Mouse (Mus musculus) intestine, postnatal 0 days (tissue): Measurements from ENCODE around the gene Ggact. TPM values are rescaled to one million over a fixed set of nuclear protein-coding genes. Genes with fewer than 3 reads are reported as not detected.
A peak's percentile ranks its signal among the peaks of the same experiment; 100 is the strongest.

Experiments used
- ATAC-seq: fragments of 200-750 bp; cut with Nextera tagmentation; 2 replicates; pipeline ENCODE4 v1.8.0; 2017; ENCODE audit warnings: mild to moderate bottlenecking, moderate TSS enrichment, moderate library complexity
- H3K27ac ChIP-seq: fragments of 300-500 bp; sonication (generic); 2 replicates; pipeline ENCODE4 v1.5.1; 2014; ENCODE audit warnings: mild to moderate bottlenecking, low read depth, low read length, moderate library complexity
- H3K27me3 ChIP-seq: fragments of 300-500 bp; sonication (generic); replicated peaks from 2 replicates; pipeline ENCODE4 v1.6.1; 2014; ENCODE audit warnings: low read length, mixed read lengths; ENCODE audit not compliant: control insufficient read depth, insufficient read depth
- H3K36me3 ChIP-seq: fragments of 300-500 bp; sonication (generic); 2 replicates; pipeline ENCODE4 v1.6.1; 2014; ENCODE audit warnings: mild to moderate bottlenecking, moderate library complexity; ENCODE audit not compliant: control insufficient read depth, insufficient read depth
- H3K4me1 ChIP-seq: fragments of 300-500 bp; sonication (generic); replicated peaks from 2 replicates; pipeline ENCODE4 v1.6.1; 2014; ENCODE audit warnings: antibody characterized with exemption, low read length, mixed read lengths; ENCODE audit not compliant: control insufficient read depth, insufficient read depth
- H3K4me2 ChIP-seq: fragments of 300-500 bp; sonication (generic); replicated peaks from 2 replicates; pipeline ENCODE4 v1.6.1; 2014; ENCODE audit warnings: low read depth, mild to moderate bottlenecking, moderate library complexity
- H3K4me3 ChIP-seq: fragments of 300-500 bp; sonication (generic); 2 replicates; pipeline ENCODE4 v1.5.1; 2014; ENCODE audit warnings: low read depth, low read length
- H3K9ac ChIP-seq: fragments of 300-500 bp; sonication (generic); 2 replicates; pipeline ENCODE4 v1.6.1; 2014; ENCODE audit warnings: mild to moderate bottlenecking, low read depth, low read length
- H3K9me3 ChIP-seq: fragments of 300-500 bp; sonication (generic); 2 replicates; pipeline ENCODE4 v1.6.1; 2016; ENCODE audit warnings: mixed run types; ENCODE audit not compliant: control insufficient read depth
- CTCF ChIP-seq: sonication (generic); IDR thresholded peaks from 2 replicates; pipeline ENCODE4 v1.5.1; 2016; ENCODE audit warnings: low read depth, mild to moderate bottlenecking, control low read depth, antibody characterized with exemption, moderate library complexity
- WGBS: fragments of 180-500 bp; shearing (Covaris S2); extraction: QIAGEN DNeasy Blood & Tissue Kit; methylation state at CpG from one replicate; pipeline ENCODE4 v1.1.7; 2014; 5-methylcytosine and 5-hydroxymethylcytosine counted together
- polyA plus RNA-seq: library from polyadenylated mRNA; unstranded; fragments of >200 nt; fragmentation: Nextera tagmentation; extraction: Ambion mirVana; gene quantifications from 2 replicates; pipeline ENCODE4 v1.2.1, GENCODE M21; 2015

Ggact gene
- 59.5 and 64.1 TPM in 2 replicates for polyA plus RNA-seq

DNA sequence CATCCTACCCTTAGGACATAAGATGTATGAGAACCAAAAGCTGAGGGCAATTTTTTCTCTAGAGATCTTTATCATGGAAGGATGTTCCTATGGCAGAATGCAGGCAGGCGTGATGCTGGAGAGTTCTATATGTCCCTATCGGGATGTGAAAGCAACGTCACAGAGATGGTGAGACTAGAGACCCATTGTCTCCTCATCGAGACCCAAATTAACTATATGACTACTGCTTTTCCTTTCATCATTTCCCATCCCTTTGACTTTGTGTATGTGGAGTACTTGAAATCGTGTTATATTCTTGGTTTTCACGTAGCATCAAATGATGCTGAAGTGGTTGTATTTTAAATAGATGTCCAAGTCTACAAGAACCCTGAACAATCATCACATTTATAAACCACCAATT, at the start of gene Ggact:
TSS of gene Ggact (minus strand) at position 101 of the 400 bp plus-strand sequence.
- TF ChIP-seq CTCF = no peak
- 77% methylated on average over 6 of the region's 6 CpGs for WGBS

DNA sequence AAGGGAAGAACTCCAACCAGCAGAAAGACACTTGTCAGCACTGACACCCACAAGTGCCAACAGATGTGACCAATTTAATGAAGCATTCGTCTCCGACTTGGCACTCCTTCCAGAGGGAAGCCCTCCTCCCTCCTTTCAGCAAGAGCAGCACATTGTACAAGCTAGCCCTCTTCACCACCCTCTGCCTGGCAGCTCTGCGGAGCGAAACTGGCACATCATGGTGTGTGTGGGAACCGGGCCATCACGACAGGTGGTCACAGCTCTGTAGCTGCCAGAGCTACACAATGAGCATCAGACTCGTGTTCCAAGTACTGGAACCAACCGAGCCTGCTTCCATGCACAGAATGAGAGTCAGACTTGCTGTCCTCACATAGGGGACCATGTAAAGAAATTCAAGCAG, 44.4 kb upstream of the Ggact start:
- H3K9me3 ChIP-seq = no peaks in the 10 kb centered on the region
- no peak for ATAC-seq
- no peak overlapping the region for H3K4me3 ChIP-seq
- no peaks in the 10 kb centered on the region for H3K4me1 ChIP-seq
- no peak overlapping the region for H3K9ac ChIP-seq
- no peak for TF ChIP-seq CTCF
- H3K27ac ChIP-seq = no peak overlapping the region
- peaks cover 7% of the 10 kb centered on the region; the same call in 1 of the 2 replicates for H3K36me3 ChIP-seq
- no peak overlapping the region for H3K4me2 ChIP-seq
- H3K27me3 ChIP-seq = no peaks in the 10 kb centered on the region
- 93% methylated on average over 8 of the region's 8 CpGs for WGBS

More for the DNA sequence above, at the start of gene Ggact:
- peak within 1 kb of the TSS; percentile 65 for H3K4me3 ChIP-seq
- ATAC-seq = no peak
- H3K27me3 ChIP-seq = no peaks in the 10 kb centered on the region
- H3K4me1 ChIP-seq = peaks cover 4% of the 10 kb centered on the region; the same call in 1 of the 2 replicates
- peak within 1 kb of the TSS; percentile 73 for H3K9ac ChIP-seq
- no peaks in the 10 kb centered on the region for H3K9me3 ChIP-seq
- H3K36me3 ChIP-seq = no peaks in the 10 kb centered on the region
- H3K4me2 ChIP-seq = peak within 1 kb of the TSS; percentile 84
- peak within 1 kb of the TSS; percentile 90 for H3K27ac ChIP-seq

DNA sequence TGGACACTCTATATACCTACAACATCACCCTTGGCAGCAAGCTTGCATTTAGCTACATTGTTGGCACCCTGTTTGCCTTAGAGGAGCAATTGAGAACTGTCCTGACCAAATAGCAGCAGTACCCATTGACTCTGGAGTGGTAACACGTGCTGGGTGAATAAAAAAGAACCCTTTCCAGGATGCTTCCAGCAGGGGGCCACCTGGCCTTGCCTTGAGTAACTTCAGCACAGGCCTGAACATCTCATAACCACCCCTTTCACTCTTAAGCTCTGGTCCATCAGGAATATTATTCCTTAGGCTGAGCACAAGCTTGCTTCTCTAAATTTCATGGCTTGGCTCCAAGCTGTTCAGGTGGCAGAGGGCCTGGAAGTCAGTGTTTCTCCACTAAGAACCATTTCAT, 39.8 kb upstream of the Ggact start:
- Histone ChIP-seq H3K27ac (no peak overlapping the region), H3K4me2 (no peak overlapping the region), H3K9me3 (no peaks in the 10 kb centered on the region), H3K36me3 (peaks cover 11% of the 10 kb centered on the region; the same call in 1 of the 2 replicates), H3K27me3 (no peaks in the 10 kb centered on the region), H3K4me3 (no peak overlapping the region), H3K9ac (no peak overlapping the region), H3K4me1 (no peaks in the 10 kb centered on the region)
- 0 out of 2 replicates have a peak, but pooled peaks have one; percentile 16 for ATAC-seq
- 15% methylated on average over 1 of the region's 1 CpGs for WGBS
- TF ChIP-seq CTCF = peak; percentile 84

DNA sequence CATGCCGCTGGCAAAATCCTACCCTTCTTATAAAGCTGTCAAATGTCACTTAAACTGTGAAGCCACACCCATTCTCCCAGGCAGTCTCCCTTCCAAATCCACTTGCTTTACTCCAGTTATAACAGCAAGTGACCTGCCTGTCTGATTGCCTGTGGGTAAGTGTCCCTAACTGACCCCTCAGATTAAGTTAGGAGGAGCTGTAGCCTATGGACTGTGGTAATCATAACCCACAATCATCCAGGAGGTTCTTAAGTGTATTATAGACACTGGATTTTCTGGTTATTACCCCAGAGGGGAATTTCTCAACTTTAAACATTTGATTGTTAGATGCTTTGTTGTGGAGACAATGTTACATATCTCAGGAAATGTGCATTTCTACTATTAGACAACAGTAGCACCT, 39.0 kb upstream of the Ggact start:
- Histone ChIP-seq H3K4me2 (no peak overlapping the region), H3K27me3 (no peaks in the 10 kb centered on the region), H3K4me3 (no peak overlapping the region), H3K9ac (no peak overlapping the region), H3K4me1 (no peaks in the 10 kb centered on the region), H3K9me3 (no peaks in the 10 kb centered on the region), H3K27ac (no peak overlapping the region), H3K36me3 (peaks cover 17% of the 10 kb centered on the region)
- TF ChIP-seq CTCF = no peak
- 96% methylated on average over 1 of the region's 1 CpGs for WGBS
- ATAC-seq = no peak

DNA sequence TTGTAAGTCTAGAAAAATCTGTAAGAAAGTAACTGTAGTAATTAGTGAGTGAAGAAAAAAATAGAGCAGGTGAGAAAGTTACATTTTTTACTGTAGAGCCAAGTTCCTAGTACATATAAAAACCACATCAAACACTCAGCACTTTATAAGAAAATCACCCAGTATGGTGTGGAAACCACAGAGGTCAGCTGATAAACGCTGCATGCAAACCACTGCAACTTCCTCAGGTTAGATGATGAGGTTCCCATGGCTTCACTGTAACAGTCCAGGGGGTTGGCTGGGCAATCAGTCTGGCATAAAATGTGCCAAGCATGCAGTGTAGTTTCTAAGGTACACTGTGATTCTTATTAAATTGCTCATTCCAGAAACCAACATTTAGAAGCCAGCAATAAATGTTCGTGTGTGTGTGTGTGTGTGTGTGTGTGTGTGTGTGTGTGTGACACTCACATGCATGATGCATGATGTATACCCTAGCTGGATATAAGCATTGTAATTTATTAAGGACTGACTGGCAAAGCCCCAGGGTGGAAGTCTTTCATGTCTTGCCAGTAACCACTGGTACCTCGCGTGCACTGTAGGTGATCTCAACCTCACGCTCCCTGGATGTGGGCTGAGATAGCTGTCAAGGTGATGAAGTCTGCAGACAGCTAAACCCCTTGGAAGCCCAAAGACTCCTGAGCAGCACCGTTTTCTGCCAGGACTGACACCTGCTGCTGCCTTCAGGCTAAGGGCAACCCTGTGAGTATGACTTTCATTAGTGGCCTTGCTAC, 38.3 kb upstream of the Ggact start:
- no peak for ATAC-seq
- TF ChIP-seq CTCF = no peak
- Histone ChIP-seq H3K9me3 (no peaks in the 10 kb centered on the region), H3K27ac (no peak overlapping the region), H3K4me3 (no peak overlapping the region), H3K4me2 (no peak overlapping the region), H3K4me1 (no peaks in the 10 kb centered on the region), H3K9ac (no peak overlapping the region), H3K27me3 (no peaks in the 10 kb centered on the region), H3K36me3 (peaks cover 17% of the 10 kb centered on the region)
- 83% methylated on average over 6 of the region's 6 CpGs for WGBS

DNA sequence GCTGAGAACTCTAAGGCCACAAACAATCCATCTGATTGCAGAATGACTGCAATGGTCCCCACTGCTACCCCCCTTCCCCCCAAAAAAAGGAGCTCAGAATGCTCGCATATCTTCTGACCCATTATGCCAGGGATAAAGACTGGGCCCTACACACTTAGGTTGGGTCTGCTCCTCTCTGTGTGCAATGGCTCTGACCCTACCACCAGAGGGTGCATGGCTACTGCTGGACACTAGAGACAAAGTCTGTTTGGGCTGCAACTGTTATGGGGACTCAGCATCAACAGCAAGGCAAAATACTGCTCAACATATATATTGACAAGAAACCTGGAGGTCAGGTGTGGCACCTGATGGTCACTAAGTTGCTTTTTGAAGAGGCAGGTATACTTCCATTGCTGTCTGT, 37.4 kb upstream of the Ggact start:
- Histone ChIP-seq H3K4me2 (no peak overlapping the region), H3K27ac (no peak overlapping the region), H3K4me3 (no peak overlapping the region), H3K27me3 (no peaks in the 10 kb centered on the region), H3K4me1 (no peaks in the 10 kb centered on the region), H3K9ac (no peak overlapping the region), H3K36me3 (peaks cover 17% of the 10 kb centered on the region), H3K9me3 (no peaks in the 10 kb centered on the region)
- WGBS = 97% methylated on average over 1 of the region's 1 CpGs
- ATAC-seq = no peak
- TF ChIP-seq CTCF = peak; percentile 72
